Mouse (Mus musculus): ENCODE data around the gene Tle6. TPM values are rescaled to one million over a fixed set of nuclear protein-coding genes. Genes with fewer than 3 reads are reported as not detected.

Gene Tle6
- polyA plus RNA-seq, 1 experiment from 2014 or later: 4.8 TPM

DNA sequence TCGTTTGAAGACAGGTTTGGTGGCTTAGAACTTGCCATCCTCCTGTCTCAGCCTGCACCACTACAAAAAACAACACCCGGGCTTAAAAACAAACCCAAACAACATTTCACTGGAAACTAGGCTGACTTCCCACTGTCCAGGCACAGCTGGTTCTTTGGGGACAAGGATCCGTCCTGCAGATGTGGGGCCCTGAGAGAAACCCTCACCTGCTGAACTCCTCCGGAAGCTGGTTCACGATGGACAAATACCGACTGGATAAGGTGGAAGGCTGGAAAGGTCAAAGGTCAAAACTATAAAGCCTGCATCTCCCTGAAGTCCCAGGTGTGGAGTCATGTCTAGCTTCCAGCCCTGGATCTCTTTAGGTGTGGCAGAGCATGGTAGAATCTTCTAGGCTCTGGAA lies 2.0 kb downstream of the Tle6 start:
- no peak for DNase-seq (ENCODE audit: low spot score)
- H3K9me3 ChIP-seq (ENCODE audit: control insufficient read depth, low read length): no peaks in the 10 kb centered on the region
- WGBS: 65% methylated on average over 6 of the region's 6 CpGs
- H3K27ac ChIP-seq: no peak overlapping the region
- ATAC-seq (ENCODE audit: low FRiP score): no peak
- no peaks in the 10 kb centered on the region for H3K36me3 ChIP-seq (replicated peaks; ENCODE audit: control insufficient read depth, insufficient read depth)
- H3K27me3 ChIP-seq (ENCODE audit: control insufficient read depth, insufficient read depth, low read length): peaks cover 32% of the 10 kb centered on the region
- no peak overlapping the region for H3K9ac ChIP-seq
- no peak overlapping the region for H3K4me2 ChIP-seq (replicated peaks)
- peaks cover 30% of the 10 kb centered on the region for H3K4me1 ChIP-seq (replicated peaks; ENCODE audit: control insufficient read depth, insufficient read depth, low read length)
- no peak overlapping the region for H3K4me3 ChIP-seq (replicated peaks; ENCODE audit: low read length)

DNA sequence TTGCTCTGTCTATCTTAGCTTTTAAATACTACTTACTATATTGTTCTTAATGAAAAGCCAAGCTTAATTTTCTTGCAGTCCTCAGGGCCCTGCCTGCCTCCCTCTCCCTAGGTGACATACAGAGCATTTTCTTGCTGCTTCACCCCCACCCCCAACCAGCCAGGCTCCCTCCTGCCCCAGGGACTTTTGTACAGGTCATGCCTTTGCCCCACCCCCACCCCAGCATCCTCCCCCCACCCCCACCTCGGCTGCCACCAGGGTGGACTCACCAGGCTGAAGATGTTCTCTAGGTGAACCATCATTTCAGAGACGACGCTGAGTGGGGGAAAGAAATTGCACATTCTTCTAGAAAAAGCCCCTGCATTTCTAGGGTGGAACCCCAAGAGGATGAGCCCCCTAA lies 2.5 kb downstream of the Tle6 start:
- H3K4me1 ChIP-seq (replicated peaks; ENCODE audit: control insufficient read depth, insufficient read depth, low read length): peaks cover 30% of the 10 kb centered on the region
- 26% methylated on average over 3 of the region's 3 CpGs for WGBS
- no peak overlapping the region for H3K4me3 ChIP-seq (replicated peaks; ENCODE audit: low read length)
- H3K36me3 ChIP-seq (replicated peaks; ENCODE audit: control insufficient read depth, insufficient read depth): no peaks in the 10 kb centered on the region
- no peak overlapping the region for H3K27ac ChIP-seq
- H3K9me3 ChIP-seq (ENCODE audit: control insufficient read depth, low read length): no peaks in the 10 kb centered on the region
- DNase-seq (ENCODE audit: low spot score): no peak
- H3K4me2 ChIP-seq (replicated peaks): no peak overlapping the region
- ATAC-seq (ENCODE audit: low FRiP score): no peak
- no peak overlapping the region for H3K9ac ChIP-seq
- peaks cover 38% of the 10 kb centered on the region for H3K27me3 ChIP-seq (ENCODE audit: control insufficient read depth, insufficient read depth, low read length)

DNA sequence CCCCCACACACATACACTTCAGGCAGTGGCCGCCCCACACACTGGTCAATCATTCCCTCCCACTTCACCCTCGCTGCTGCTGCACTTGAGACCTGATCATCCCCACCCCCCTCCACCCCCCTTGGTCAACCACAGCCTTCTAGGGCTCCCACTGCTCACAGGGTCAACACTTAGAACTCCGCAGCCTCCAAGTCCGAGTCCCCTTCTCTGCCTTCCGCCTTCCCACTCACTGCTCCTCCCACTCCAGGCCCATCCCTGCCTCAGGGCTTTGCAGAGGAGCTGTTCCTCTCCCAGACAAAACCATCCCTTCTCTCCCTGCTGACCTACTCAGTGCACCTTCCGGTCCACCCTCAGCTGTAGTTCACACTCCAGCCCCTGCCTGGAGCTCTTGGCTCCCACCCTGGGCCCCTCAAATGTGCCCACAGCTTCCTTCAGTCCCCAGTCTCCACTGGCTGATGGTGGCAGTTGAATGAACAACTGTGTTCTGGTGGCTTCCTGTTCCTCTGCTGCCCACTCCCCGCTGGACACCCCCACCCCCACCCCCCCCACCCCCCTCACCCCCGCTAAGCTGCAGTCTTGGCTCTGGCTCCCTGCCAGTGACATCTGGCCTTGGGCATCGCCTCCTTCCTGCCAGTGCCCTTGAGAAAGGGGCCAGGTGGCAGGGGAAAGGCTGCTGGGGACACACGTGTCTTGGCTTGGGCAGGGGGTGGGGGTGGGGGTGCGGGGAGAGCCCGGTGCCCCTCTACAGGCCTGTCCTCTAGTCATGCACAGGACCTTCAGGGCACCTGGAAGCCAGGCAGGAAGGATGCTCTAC lies 3.5 kb downstream of the Tle6 start:
- Histone ChIP-seq H3K27ac (peak overlapping the region; percentile 38; the same call in 1 of the 2 replicates), H3K9ac (peak overlapping the region; percentile 9; the same call in 1 of the 2 replicates), H3K36me3 (replicated peaks; ENCODE audit: control insufficient read depth, insufficient read depth) (no peaks in the 10 kb centered on the region), H3K9me3 (ENCODE audit: control insufficient read depth, low read length) (no peaks in the 10 kb centered on the region), H3K4me1 (replicated peaks; ENCODE audit: control insufficient read depth, insufficient read depth, low read length) (peaks cover 30% of the 10 kb centered on the region), H3K27me3 (ENCODE audit: control insufficient read depth, insufficient read depth, low read length) (peaks cover 48% of the 10 kb centered on the region), H3K4me3 (replicated peaks; ENCODE audit: low read length) (no peak overlapping the region), H3K4me2 (replicated peaks) (peak overlapping the region; percentile 41)
- DNase-seq (ENCODE audit: low spot score) (no peak), ATAC-seq (ENCODE audit: low FRiP score) (0 out of 2 replicates have a peak, but pooled peaks have one; percentile 5)
- WGBS: 6% methylated on average over 12 of the region's 12 CpGs

DNA sequence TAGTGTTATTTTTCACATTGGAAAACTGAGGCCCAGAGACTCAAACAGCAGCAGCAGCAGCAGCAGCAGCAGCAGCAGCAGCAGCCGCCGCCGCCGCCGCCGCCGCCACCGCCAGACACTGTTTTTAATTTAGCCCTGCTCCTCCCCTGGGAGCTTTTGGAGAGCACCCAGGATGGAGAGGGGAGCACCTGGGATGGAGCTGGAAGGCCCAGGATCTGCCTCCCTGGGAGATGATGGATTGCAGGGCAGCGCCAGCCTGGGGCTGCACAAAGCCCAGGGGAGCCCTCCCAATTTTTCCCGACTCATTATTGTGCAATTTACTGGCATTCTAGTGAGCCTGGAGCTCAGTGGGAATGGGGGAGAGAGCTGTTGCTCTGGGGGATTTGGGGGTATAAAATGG lies 4.3 kb downstream of the Tle6 start:
- WGBS: under 1% methylated on average over 10 of the region's 10 CpGs
- Histone ChIP-seq H3K9me3 (ENCODE audit: control insufficient read depth, low read length) (no peaks in the 10 kb centered on the region), H3K36me3 (replicated peaks; ENCODE audit: control insufficient read depth, insufficient read depth) (no peaks in the 10 kb centered on the region), H3K4me3 (replicated peaks; ENCODE audit: low read length) (no peak overlapping the region), H3K4me1 (replicated peaks; ENCODE audit: control insufficient read depth, insufficient read depth, low read length) (peaks cover 30% of the 10 kb centered on the region), H3K4me2 (replicated peaks) (peak overlapping the region; percentile 41), H3K27me3 (ENCODE audit: control insufficient read depth, insufficient read depth, low read length) (peaks cover 47% of the 10 kb centered on the region), H3K9ac (peak overlapping the region; percentile 9; the same call in 1 of the 2 replicates), H3K27ac (no peak overlapping the region)
- DNase-seq (ENCODE audit: low spot score) (peak; percentile 52), ATAC-seq (ENCODE audit: low FRiP score) (no peak)

DNA sequence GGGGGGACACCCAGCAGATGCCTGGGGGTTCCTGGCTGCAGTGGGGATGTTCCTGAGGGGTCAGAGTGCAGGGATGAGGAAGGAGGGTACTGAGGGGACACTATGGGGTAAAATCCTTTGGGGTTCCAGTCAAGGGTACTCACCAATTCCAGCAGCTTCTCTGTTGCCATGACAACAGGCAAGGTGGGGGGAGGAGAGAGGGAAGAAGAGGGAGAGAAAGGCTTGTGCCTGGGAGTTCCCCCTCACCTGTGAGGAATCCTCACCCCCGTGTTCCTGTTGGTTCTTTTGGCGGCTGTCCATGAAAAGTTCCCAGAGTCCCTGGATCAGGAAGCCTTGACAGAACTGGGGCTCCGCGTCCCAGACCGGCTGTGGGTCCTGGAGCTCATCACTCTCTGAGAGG lies 5.3 kb downstream of the Tle6 start:
- no peaks in the 10 kb centered on the region for H3K9me3 ChIP-seq (ENCODE audit: control insufficient read depth, low read length)
- DNase-seq (ENCODE audit: low spot score) (no peak), ATAC-seq (ENCODE audit: low FRiP score) (no peak)
- no peak overlapping the region for H3K4me3 ChIP-seq (replicated peaks; ENCODE audit: low read length)
- no peak overlapping the region for H3K27ac ChIP-seq
- H3K27me3 ChIP-seq (ENCODE audit: control insufficient read depth, insufficient read depth, low read length): peaks cover 52% of the 10 kb centered on the region
- H3K4me2 ChIP-seq (replicated peaks): no peak overlapping the region
- H3K36me3 ChIP-seq (replicated peaks; ENCODE audit: control insufficient read depth, insufficient read depth): no peaks in the 10 kb centered on the region
- H3K4me1 ChIP-seq (replicated peaks; ENCODE audit: control insufficient read depth, insufficient read depth, low read length): peaks cover 27% of the 10 kb centered on the region
- no peak overlapping the region for H3K9ac ChIP-seq
- 38% methylated on average over 5 of the region's 5 CpGs for WGBS

DNA sequence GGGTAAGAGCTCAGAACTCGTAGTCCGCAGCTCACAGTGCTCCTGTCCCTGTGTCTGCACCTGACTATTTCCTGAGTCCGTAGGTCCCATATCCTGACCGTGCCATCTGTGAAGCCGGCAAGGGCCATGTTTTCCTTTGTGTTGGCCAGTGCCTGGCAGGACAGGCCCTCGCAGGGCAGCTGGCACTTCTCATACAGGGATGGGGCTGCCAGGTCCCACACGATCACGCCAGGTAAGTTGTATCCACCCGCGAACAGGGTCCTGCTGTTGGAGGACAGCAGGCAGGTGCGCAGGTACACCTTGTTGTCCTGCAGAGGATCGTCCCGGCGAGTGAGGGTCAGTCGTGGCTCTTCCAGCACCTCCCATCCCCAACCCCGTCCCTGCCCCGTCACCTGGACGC lies 6.9 kb downstream of the Tle6 start:
- ATAC-seq (ENCODE audit: low FRiP score) (no peak), DNase-seq (ENCODE audit: low spot score) (no peak)
- no peaks in the 10 kb centered on the region for H3K9me3 ChIP-seq (ENCODE audit: control insufficient read depth, low read length)
- H3K4me1 ChIP-seq (replicated peaks; ENCODE audit: control insufficient read depth, insufficient read depth, low read length): peaks cover 26% of the 10 kb centered on the region
- WGBS: 82% methylated on average over 18 of the region's 18 CpGs
- H3K9ac ChIP-seq: no peak overlapping the region
- H3K27me3 ChIP-seq (ENCODE audit: control insufficient read depth, insufficient read depth, low read length): peaks cover 59% of the 10 kb centered on the region
- no peak overlapping the region for H3K27ac ChIP-seq
- H3K4me2 ChIP-seq (replicated peaks): no peak overlapping the region
- no peaks in the 10 kb centered on the region for H3K36me3 ChIP-seq (replicated peaks; ENCODE audit: control insufficient read depth, insufficient read depth)
- H3K4me3 ChIP-seq (replicated peaks; ENCODE audit: low read length): no peak overlapping the region

DNA sequence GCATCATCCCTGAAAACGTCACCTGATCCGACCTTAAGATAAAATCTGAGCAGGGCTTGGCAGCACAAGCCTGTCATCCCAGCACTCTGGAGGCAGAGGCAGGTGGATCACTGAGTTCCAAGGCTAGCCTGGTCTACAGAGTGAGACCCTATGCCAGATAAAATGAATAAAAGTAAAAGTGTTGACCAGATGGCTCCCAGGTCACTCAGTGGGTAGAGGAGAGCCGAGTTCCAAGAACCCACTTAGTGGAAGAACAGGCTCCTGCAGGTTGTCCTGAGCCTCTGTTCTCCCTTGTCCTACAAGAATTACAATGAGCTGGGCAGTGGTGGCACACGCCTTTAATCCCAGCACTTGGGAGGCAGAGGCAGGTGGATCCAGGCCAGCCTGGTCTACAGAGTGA lies 7.7 kb downstream of the Tle6 start:
- Histone ChIP-seq H3K36me3 (replicated peaks; ENCODE audit: control insufficient read depth, insufficient read depth) (no peaks in the 10 kb centered on the region), H3K27ac (no peak overlapping the region), H3K27me3 (ENCODE audit: control insufficient read depth, insufficient read depth, low read length) (peaks cover 63% of the 10 kb centered on the region), H3K4me1 (replicated peaks; ENCODE audit: control insufficient read depth, insufficient read depth, low read length) (peaks cover 26% of the 10 kb centered on the region), H3K4me2 (replicated peaks) (no peak overlapping the region), H3K9ac (no peak overlapping the region), H3K9me3 (ENCODE audit: control insufficient read depth, low read length) (no peaks in the 10 kb centered on the region), H3K4me3 (replicated peaks; ENCODE audit: low read length) (no peak overlapping the region)
- ATAC-seq (ENCODE audit: low FRiP score) (no peak), DNase-seq (ENCODE audit: low spot score) (no peak)
- 76% methylated on average over 4 of the region's 4 CpGs for WGBS

DNA sequence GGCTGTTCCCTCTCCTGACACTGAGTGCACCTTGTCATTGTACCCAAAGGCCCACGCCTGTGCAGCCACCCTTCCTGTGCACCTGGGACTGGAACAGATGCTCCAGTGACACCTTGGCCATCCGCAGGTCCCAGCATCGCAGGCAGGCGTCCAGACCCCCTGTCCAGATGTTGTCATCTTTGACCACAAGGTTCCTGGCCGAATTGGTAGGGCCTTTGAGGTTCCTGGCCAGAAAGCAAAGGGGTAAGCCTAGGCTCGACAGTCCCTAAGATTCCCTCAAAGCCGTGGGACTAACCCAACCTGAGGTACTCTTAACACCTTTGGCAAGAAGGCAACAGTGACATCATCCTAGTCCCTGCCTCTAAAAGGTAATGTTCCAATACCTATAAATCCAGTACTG lies 8.2 kb downstream of the Tle6 start:
- no peaks in the 10 kb centered on the region for H3K9me3 ChIP-seq (ENCODE audit: control insufficient read depth, low read length)
- H3K4me2 ChIP-seq (replicated peaks): no peak overlapping the region
- no peak overlapping the region for H3K4me3 ChIP-seq (replicated peaks; ENCODE audit: low read length)
- no peaks in the 10 kb centered on the region for H3K36me3 ChIP-seq (replicated peaks; ENCODE audit: control insufficient read depth, insufficient read depth)
- peaks cover 66% of the 10 kb centered on the region for H3K27me3 ChIP-seq (ENCODE audit: control insufficient read depth, insufficient read depth, low read length)
- DNase-seq (ENCODE audit: low spot score): no peak
- 84% methylated on average over 7 of the region's 7 CpGs for WGBS
- H3K9ac ChIP-seq: no peak overlapping the region
- no peak overlapping the region for H3K27ac ChIP-seq
- ATAC-seq (ENCODE audit: low FRiP score): no peak
- H3K4me1 ChIP-seq (replicated peaks; ENCODE audit: control insufficient read depth, insufficient read depth, low read length): peaks cover 24% of the 10 kb centered on the region

DNA sequence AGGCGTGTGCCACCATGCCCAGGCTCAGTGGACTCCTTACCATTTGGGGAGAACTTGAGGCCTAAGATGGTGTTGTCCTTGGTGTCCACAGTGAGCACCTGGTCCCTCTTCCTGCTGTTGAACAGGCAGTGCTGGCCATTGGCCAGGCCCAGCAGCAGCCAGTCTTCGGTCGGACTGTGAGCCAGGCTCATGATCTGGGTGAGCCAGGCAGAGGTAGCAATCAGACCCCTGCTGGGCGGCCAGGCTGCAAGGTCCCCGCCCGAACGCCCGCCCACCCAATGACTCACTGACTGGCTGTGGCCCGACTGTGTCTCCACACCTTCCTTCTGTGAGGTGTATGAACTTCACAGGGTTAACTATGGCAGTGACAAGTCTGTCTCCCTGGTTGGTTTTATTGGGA lies 9.0 kb downstream of the Tle6 start:
- H3K27me3 ChIP-seq (ENCODE audit: control insufficient read depth, insufficient read depth, low read length): peaks cover 74% of the 10 kb centered on the region
- WGBS: 62% methylated on average over 9 of the region's 9 CpGs
- no peak overlapping the region for H3K4me3 ChIP-seq (replicated peaks; ENCODE audit: low read length)
- no peak for DNase-seq (ENCODE audit: low spot score)
- H3K4me1 ChIP-seq (replicated peaks; ENCODE audit: control insufficient read depth, insufficient read depth, low read length): peaks cover 16% of the 10 kb centered on the region
- no peak overlapping the region for H3K27ac ChIP-seq
- H3K36me3 ChIP-seq (replicated peaks; ENCODE audit: control insufficient read depth, insufficient read depth): no peaks in the 10 kb centered on the region; the same call in 1 of the 2 replicates
- ATAC-seq (ENCODE audit: low FRiP score): no peak
- no peak overlapping the region for H3K4me2 ChIP-seq (replicated peaks)
- no peak overlapping the region for H3K9ac ChIP-seq
- no peaks in the 10 kb centered on the region for H3K9me3 ChIP-seq (ENCODE audit: control insufficient read depth, low read length)
